Mouse (Mus musculus) kidney, embryonic 15.5 days (tissue): Measurements from ENCODE around the gene Nhs. TPM values are rescaled to one million over a fixed set of nuclear protein-coding genes. Genes with fewer than 3 reads are reported as not detected.

Experiments
- ATAC-seq: fragments of 200-750 bp; cut with Nextera tagmentation; replicated peaks from 2 replicates; pipeline ENCODE4 v1.8.0; 2017; ENCODE audit warnings: moderate TSS enrichment; ENCODE audit not compliant: low FRiP score
- H3K27ac ChIP-seq: fragments of 300-500 bp; sonication (generic); 2 replicates; pipeline ENCODE4 v1.5.1; 2015; ENCODE audit warnings: mild to moderate bottlenecking, inconsistent platforms
- H3K27me3 ChIP-seq: fragments of 300-500 bp; sonication (generic); 2 replicates; pipeline ENCODE4 v1.6.1; 2015; ENCODE audit warnings: inconsistent platforms
- H3K36me3 ChIP-seq: fragments of 300-500 bp; sonication (generic); 2 replicates; pipeline ENCODE4 v1.6.1; 2015; ENCODE audit warnings: inconsistent platforms
- H3K4me1 ChIP-seq: fragments of 300-500 bp; sonication (generic); 2 replicates; pipeline ENCODE4 v1.6.1; 2015; ENCODE audit warnings: inconsistent platforms
- H3K4me2 ChIP-seq: fragments of 300-500 bp; sonication (generic); 2 replicates; pipeline ENCODE4 v1.6.1; 2015; ENCODE audit warnings: moderate library complexity, mild to moderate bottlenecking, inconsistent platforms
- H3K4me3 ChIP-seq: fragments of 300-500 bp; sonication (generic); replicated peaks from 2 replicates; pipeline ENCODE4 v1.5.1; 2015; ENCODE audit warnings: mild to moderate bottlenecking, inconsistent platforms
- H3K9ac ChIP-seq: fragments of 300-500 bp; sonication (generic); 2 replicates; pipeline ENCODE4 v1.6.1; 2015; ENCODE audit warnings: mild to moderate bottlenecking, inconsistent platforms
- H3K9me3 ChIP-seq: fragments of 300-500 bp; sonication (generic); replicated peaks from 2 replicates; pipeline ENCODE4 v1.6.1; 2016; ENCODE audit warnings: inconsistent platforms
- WGBS: fragments of 180-500 bp; shearing (Covaris S2); methylation state at CpG from one replicate; pipeline ENCODE4 v1.1.7; 2015; ENCODE audit warnings: mixed read lengths; 5-methylcytosine and 5-hydroxymethylcytosine counted together
- polyA plus RNA-seq: library from polyadenylated mRNA; unstranded; fragments of >200 nt; fragmentation: Nextera tagmentation; extraction: Ambion mirVana; gene quantifications from 2 replicates; pipeline ENCODE4 v1.2.1, GENCODE M21; 2015

The Nhs gene
- polyA plus RNA-seq, 1 experiment from 2014 or later: 3.1 TPM

- H3K27ac ChIP-seq: peak overlapping the region; percentile 27; the same call in 1 of the 2 replicates
- peaks cover 3% of the 10 kb centered on the region; the same call in 1 of the 2 replicates for H3K4me1 ChIP-seq
- 41% methylated on average over 4 of the region's 4 CpGs for WGBS
Measured at GRCm38 (mm10) chrX:162085062-162085896, 74.3 kb downstream of the Nhs start.

GRCm38 (mm10) chrX:162063164-162063563 lies 96.4 kb downstream of the Nhs start:
- Histone ChIP-seq H3K4me2 (no peak overlapping the region), H3K27ac (no peak overlapping the region), H3K4me1 (no peaks in the 10 kb centered on the region), H3K27me3 (peaks cover 50% of the 10 kb centered on the region), H3K9me3 (no peaks in the 10 kb centered on the region), H3K4me3 (no peak overlapping the region), H3K36me3 (no peaks in the 10 kb centered on the region), H3K9ac (no peak overlapping the region)
- no peak for ATAC-seq
- 55% methylated on average over 2 of the region's 2 CpGs for WGBS

More at GRCm38 (mm10) chrX:162085062-162085896, 74.3 kb downstream of the Nhs start:
- peak; percentile 62; the same call in 1 of the 2 replicates for ATAC-seq
- Histone ChIP-seq H3K9ac (no peak overlapping the region), H3K9me3 (no peaks in the 10 kb centered on the region), H3K27me3 (peaks cover 50% of the 10 kb centered on the region), H3K36me3 (no peaks in the 10 kb centered on the region), H3K4me2 (no peak overlapping the region), H3K4me3 (no peak overlapping the region)

- H3K27ac ChIP-seq: no peak overlapping the region
- H3K4me1 ChIP-seq: peaks cover 9% of the 10 kb centered on the region; the same call in 1 of the 2 replicates
- no peaks in the 10 kb centered on the region for H3K9me3 ChIP-seq
- peaks cover 53% of the 10 kb centered on the region for H3K27me3 ChIP-seq
- H3K4me2 ChIP-seq: no peak overlapping the region
- H3K4me3 ChIP-seq: no peak overlapping the region
- H3K9ac ChIP-seq: no peak overlapping the region
- no peaks in the 10 kb centered on the region for H3K36me3 ChIP-seq
- no peak for ATAC-seq
- 78% methylated on average over 2 of the region's 2 CpGs for WGBS
Measured at GRCm38 (mm10) chrX:162055635-162056034, 103.9 kb downstream of the Nhs start.

- no peak overlapping the region for H3K4me2 ChIP-seq
- H3K9ac ChIP-seq: no peak overlapping the region
- no peak overlapping the region for H3K4me3 ChIP-seq
- H3K27me3 ChIP-seq: peaks cover 48% of the 10 kb centered on the region
- H3K4me1 ChIP-seq: peaks cover 9% of the 10 kb centered on the region; the same call in 1 of the 2 replicates
- no peak for ATAC-seq
- 56% methylated on average over 5 of the region's 5 CpGs for WGBS
- no peaks in the 10 kb centered on the region for H3K9me3 ChIP-seq
- no peak overlapping the region for H3K27ac ChIP-seq
- H3K36me3 ChIP-seq: no peaks in the 10 kb centered on the region
Measured at GRCm38 (mm10) chrX:162053566-162053965, 106.0 kb downstream of the Nhs start.

GRCm38 (mm10) chrX:162052534-162052933 lies 107.0 kb downstream of the Nhs start:
- Histone ChIP-seq H3K9me3 (no peaks in the 10 kb centered on the region), H3K9ac (no peak overlapping the region), H3K4me1 (peaks cover 9% of the 10 kb centered on the region; the same call in 1 of the 2 replicates), H3K27ac (no peak overlapping the region), H3K4me2 (no peak overlapping the region), H3K27me3 (peaks cover 47% of the 10 kb centered on the region), H3K4me3 (no peak overlapping the region), H3K36me3 (no peaks in the 10 kb centered on the region)
- no peak for ATAC-seq
- 86% methylated on average over 1 of the region's 1 CpGs for WGBS

GRCm38 (mm10) chrX:162049616-162050015 lies 109.9 kb downstream of the Nhs start:
- Histone ChIP-seq H3K36me3 (no peaks in the 10 kb centered on the region), H3K9me3 (no peaks in the 10 kb centered on the region), H3K4me1 (peaks cover 12% of the 10 kb centered on the region; the same call in 1 of the 2 replicates), H3K4me2 (no peak overlapping the region), H3K9ac (no peak overlapping the region), H3K4me3 (no peak overlapping the region), H3K27ac (no peak overlapping the region), H3K27me3 (peaks cover 53% of the 10 kb centered on the region)
- no peak for ATAC-seq
- 83% methylated on average over 2 of the region's 2 CpGs for WGBS

- H3K27me3 ChIP-seq: peaks cover 43% of the 10 kb centered on the region
- no peak overlapping the region for H3K4me3 ChIP-seq
- no peak overlapping the region for H3K4me2 ChIP-seq
- H3K9me3 ChIP-seq: no peaks in the 10 kb centered on the region
- no peak overlapping the region for H3K9ac ChIP-seq
- 0 out of 2 replicates have a peak, but pooled peaks cover 3% of the 10 kb centered on the region for H3K4me1 ChIP-seq
- no peak for ATAC-seq
- no peak overlapping the region for H3K27ac ChIP-seq
- H3K36me3 ChIP-seq: no peaks in the 10 kb centered on the region
- 76% methylated on average over 2 of the region's 2 CpGs for WGBS
Measured at GRCm38 (mm10) chrX:162045527-162045926, 114.0 kb downstream of the Nhs start.

GRCm38 (mm10) chrX:162044109-162044508 lies 115.4 kb downstream of the Nhs start:
- ATAC-seq: peak; percentile 64; the same call in 1 of the 2 replicates

GRCm38 (mm10) chrX:162025210-162025953 lies 134.1 kb downstream of the Nhs start:
- no peaks in the 10 kb centered on the region for H3K36me3 ChIP-seq

More at GRCm38 (mm10) chrX:162044109-162044508, 115.4 kb downstream of the Nhs start:
- no peak overlapping the region for H3K9ac ChIP-seq
- no peak overlapping the region for H3K4me2 ChIP-seq
- no peaks in the 10 kb centered on the region for H3K36me3 ChIP-seq
- H3K4me3 ChIP-seq: no peak overlapping the region
- H3K27me3 ChIP-seq: peaks cover 40% of the 10 kb centered on the region
- H3K27ac ChIP-seq: no peak overlapping the region
- 0 out of 2 replicates have a peak, but pooled peaks cover 3% of the 10 kb centered on the region for H3K4me1 ChIP-seq
- no peaks in the 10 kb centered on the region for H3K9me3 ChIP-seq

GRCm38 (mm10) chrX:162021724-162022123 lies 137.8 kb downstream of the Nhs start:
- H3K36me3 ChIP-seq: no peaks in the 10 kb centered on the region
- 0 out of 2 replicates have a peak, but pooled peaks have one; percentile 22 for ATAC-seq
- H3K4me2 ChIP-seq: no peak overlapping the region
- no peak overlapping the region for H3K9ac ChIP-seq
- 68% methylated on average over 3 of the region's 3 CpGs for WGBS
- peaks cover 64% of the 10 kb centered on the region for H3K27me3 ChIP-seq
- H3K4me3 ChIP-seq: no peak overlapping the region
- H3K27ac ChIP-seq: no peak overlapping the region
- peaks cover 7% of the 10 kb centered on the region for H3K4me1 ChIP-seq
- no peaks in the 10 kb centered on the region for H3K9me3 ChIP-seq

More at GRCm38 (mm10) chrX:162025210-162025953, 134.1 kb downstream of the Nhs start:
- peak; percentile 70 for ATAC-seq
- peaks cover 68% of the 10 kb centered on the region for H3K27me3 ChIP-seq
- H3K4me1 ChIP-seq: peaks cover 4% of the 10 kb centered on the region; the same call in 1 of the 2 replicates
- WGBS: 30% methylated on average over 13 of the region's 13 CpGs
- no peak overlapping the region for H3K9ac ChIP-seq
- H3K9me3 ChIP-seq: no peaks in the 10 kb centered on the region
- no peak overlapping the region for H3K27ac ChIP-seq
- H3K4me3 ChIP-seq: no peak overlapping the region
- peak overlapping the region; percentile 36; the same call in 1 of the 2 replicates for H3K4me2 ChIP-seq

- 79% methylated on average over 3 of the region's 3 CpGs for WGBS
- Histone ChIP-seq H3K9me3 (no peaks in the 10 kb centered on the region), H3K4me2 (no peak overlapping the region), H3K36me3 (no peaks in the 10 kb centered on the region), H3K4me3 (no peak overlapping the region), H3K27ac (no peak overlapping the region), H3K27me3 (peaks cover 67% of the 10 kb centered on the region), H3K9ac (no peak overlapping the region), H3K4me1 (peaks cover 5% of the 10 kb centered on the region; the same call in 1 of the 2 replicates)
- no peak for ATAC-seq
Measured at GRCm38 (mm10) chrX:162020039-162020566, 139.4 kb downstream of the Nhs start.
